ENCODE assay signal across 19 mouse cellular contexts in genomic region chr1:154296080-154296479, GRCm38 (mm10).
"Had no signal": no experiment of that assay in that cellular context is flagged by ENCODE, and none has a peak within 500 bp of the region (broad histone marks: within the 10 kb centered on the region; RNA-seq: fewer than 3 reads in every experiment).

No protein-coding gene starts in this region.

- H3K9ac ChIP-seq: limb, embryonic 13.5 days; liver, embryonic 12.5 days; liver, embryonic 15.5 days; midbrain, embryonic 12.5 days; midbrain, embryonic 15.5 days; neural tube, embryonic 12.5 days; neural tube, embryonic 15.5 days had no signal

- H3K4me2 ChIP-seq: limb, embryonic 13.5 days; liver, embryonic 12.5 days; liver, embryonic 15.5 days; midbrain, embryonic 12.5 days; midbrain, embryonic 15.5 days; neural tube, embryonic 12.5 days; neural tube, embryonic 15.5 days had no signal

- DNase-seq: kidney, adult 9 months; kidney, postnatal 36 days; layer of hippocampus, postnatal 36 days; liver; lung, adult 18-20 months; right cerebral cortex, adult 18-20 months; right cerebral cortex, postnatal 14 days; right cerebral cortex, postnatal 4 days; thymus, postnatal 36 days had no signal

- H3K27me3 ChIP-seq: limb, embryonic 13.5 days; liver, embryonic 12.5 days; liver, embryonic 15.5 days; midbrain, embryonic 12.5 days; midbrain, embryonic 15.5 days; neural tube, embryonic 12.5 days; neural tube, embryonic 15.5 days had no signal

- ATAC-seq: liver, embryonic 12.5 days; midbrain, embryonic 15.5 days had no signal

- H3K36me3 ChIP-seq: limb, embryonic 10.5 days; limb, embryonic 13.5 days; liver, embryonic 12.5 days; liver, embryonic 15.5 days; midbrain, embryonic 12.5 days; midbrain, embryonic 15.5 days; neural tube, embryonic 12.5 days; neural tube, embryonic 15.5 days had no signal

- H3K27ac ChIP-seq: limb, embryonic 10.5 days; limb, embryonic 13.5 days; liver, embryonic 12.5 days; liver, embryonic 15.5 days; macrophage; midbrain, embryonic 12.5 days; midbrain, embryonic 15.5 days; neural tube, embryonic 12.5 days; neural tube, embryonic 15.5 days; stomach, postnatal 0 days had no signal

- H3K4me1 ChIP-seq: limb, embryonic 10.5 days; liver, embryonic 12.5 days; liver, embryonic 15.5 days; midbrain, embryonic 12.5 days; midbrain, embryonic 15.5 days; neural tube, embryonic 12.5 days; neural tube, embryonic 15.5 days had no signal

- H3K4me3 ChIP-seq: limb, embryonic 10.5 days; limb, embryonic 13.5 days; liver, embryonic 12.5 days; liver, embryonic 15.5 days; midbrain, embryonic 12.5 days; midbrain, embryonic 15.5 days; neural tube, embryonic 12.5 days; neural tube, embryonic 15.5 days had no signal

- H3K9me3 ChIP-seq: limb, embryonic 10.5 days; limb, embryonic 13.5 days; liver, embryonic 12.5 days; liver, embryonic 15.5 days; midbrain, embryonic 12.5 days; midbrain, embryonic 15.5 days; neural tube, embryonic 12.5 days; neural tube, embryonic 15.5 days had no signal
